Mouse (Mus musculus): Measurements from ENCODE around the gene Rps6kc1. TPM values are rescaled to one million over a fixed set of nuclear protein-coding genes. Genes with fewer than 3 reads are reported as not detected.

The Rps6kc1 gene
- polyA plus RNA-seq, 1 experiment: 21.3 TPM

GRCm38 (mm10) chr1:190826486-190827034, 85.0 kb downstream of the Rps6kc1 start:
- TF ChIP-seq EP300 (IDR thresholded peaks at IDR 0.05; ENCODE audit: insufficient read depth, low read depth, low read length) (no peak), POLR2A (IDR thresholded peaks at IDR 0.05; ENCODE audit: insufficient read depth, low read length) (no peak), CTCF (IDR thresholded peaks at IDR 0.05; ENCODE audit: low read depth, low read length) (no peak)
- Histone ChIP-seq H3K4me1 (ENCODE audit: control insufficient read depth, insufficient read depth, low read length) (no peaks in the 10 kb centered on the region), H3K9ac (ENCODE audit: low read depth, poor library complexity, severe bottlenecking) (no peak overlapping the region), H3K4me3 (ENCODE audit: low read depth, low read length) (no peak overlapping the region), H3K27me3 (ENCODE audit: control insufficient read depth, insufficient read depth, low read length, poor library complexity, severe bottlenecking) (no peaks in the 10 kb centered on the region), H3K9me3 (replicated peaks; ENCODE audit: control insufficient read depth, insufficient read depth, low read length, poor library complexity, severe bottlenecking) (no peaks in the 10 kb centered on the region), H3K36me3 (ENCODE audit: control insufficient read depth, insufficient read depth, low read length, poor library complexity, severe bottlenecking) (no peaks in the 10 kb centered on the region), H3K27ac (ENCODE audit: insufficient read depth, low read length) (no peak overlapping the region)

GRCm38 (mm10) chr1:190823745-190824144, 87.8 kb downstream of the Rps6kc1 start:
- no peak overlapping the region for H3K27ac ChIP-seq (ENCODE audit: insufficient read depth, low read length)
- no peak overlapping the region for H3K4me3 ChIP-seq (ENCODE audit: low read depth, low read length)
- H3K9me3 ChIP-seq (replicated peaks; ENCODE audit: control insufficient read depth, insufficient read depth, low read length, poor library complexity, severe bottlenecking): no peaks in the 10 kb centered on the region
- H3K36me3 ChIP-seq (ENCODE audit: control insufficient read depth, insufficient read depth, low read length, poor library complexity, severe bottlenecking): no peaks in the 10 kb centered on the region
- TF ChIP-seq EP300 (IDR thresholded peaks at IDR 0.05; ENCODE audit: insufficient read depth, low read depth, low read length) (no peak), CTCF (IDR thresholded peaks at IDR 0.05; ENCODE audit: low read depth, low read length) (no peak), POLR2A (IDR thresholded peaks at IDR 0.05; ENCODE audit: insufficient read depth, low read length) (no peak)
- H3K9ac ChIP-seq (ENCODE audit: low read depth, poor library complexity, severe bottlenecking): no peak overlapping the region
- H3K27me3 ChIP-seq (ENCODE audit: control insufficient read depth, insufficient read depth, low read length, poor library complexity, severe bottlenecking): no peaks in the 10 kb centered on the region
- H3K4me1 ChIP-seq (ENCODE audit: control insufficient read depth, insufficient read depth, low read length): no peaks in the 10 kb centered on the region

GRCm38 (mm10) chr1:190816141-190816540, 95.4 kb downstream of the Rps6kc1 start:
- TF ChIP-seq POLR2A (IDR thresholded peaks at IDR 0.05; ENCODE audit: insufficient read depth, low read length) (no peak), EP300 (IDR thresholded peaks at IDR 0.05; ENCODE audit: insufficient read depth, low read depth, low read length) (no peak), CTCF (IDR thresholded peaks at IDR 0.05; ENCODE audit: low read depth, low read length) (no peak)
- no peak overlapping the region for H3K9ac ChIP-seq (ENCODE audit: low read depth, poor library complexity, severe bottlenecking)

GRCm38 (mm10) chr1:190810408-190810807, 101.2 kb downstream of the Rps6kc1 start:
- Histone ChIP-seq H3K4me3 (ENCODE audit: low read depth, low read length) (no peak overlapping the region), H3K27me3 (ENCODE audit: control insufficient read depth, insufficient read depth, low read length, poor library complexity, severe bottlenecking) (no peaks in the 10 kb centered on the region), H3K27ac (ENCODE audit: insufficient read depth, low read length) (no peak overlapping the region), H3K9me3 (replicated peaks; ENCODE audit: control insufficient read depth, insufficient read depth, low read length, poor library complexity, severe bottlenecking) (no peaks in the 10 kb centered on the region), H3K4me1 (ENCODE audit: control insufficient read depth, insufficient read depth, low read length) (peaks cover 1% of the 10 kb centered on the region), H3K36me3 (ENCODE audit: control insufficient read depth, insufficient read depth, low read length, poor library complexity, severe bottlenecking) (no peaks in the 10 kb centered on the region), H3K9ac (ENCODE audit: low read depth, poor library complexity, severe bottlenecking) (no peak overlapping the region)
- no peak for TF ChIP-seq CTCF (IDR thresholded peaks at IDR 0.05; ENCODE audit: low read depth, low read length)
- TF ChIP-seq POLR2A (IDR thresholded peaks at IDR 0.05; ENCODE audit: insufficient read depth, low read length): no peak
- TF ChIP-seq EP300 (IDR thresholded peaks at IDR 0.05; ENCODE audit: insufficient read depth, low read depth, low read length): no peak

More at GRCm38 (mm10) chr1:190816141-190816540, 95.4 kb downstream of the Rps6kc1 start:
- no peak overlapping the region for H3K27ac ChIP-seq (ENCODE audit: insufficient read depth, low read length)
- no peak overlapping the region for H3K4me3 ChIP-seq (ENCODE audit: low read depth, low read length)
- no peaks in the 10 kb centered on the region for H3K9me3 ChIP-seq (replicated peaks; ENCODE audit: control insufficient read depth, insufficient read depth, low read length, poor library complexity, severe bottlenecking)
- H3K4me1 ChIP-seq (ENCODE audit: control insufficient read depth, insufficient read depth, low read length): no peaks in the 10 kb centered on the region
- no peaks in the 10 kb centered on the region for H3K27me3 ChIP-seq (ENCODE audit: control insufficient read depth, insufficient read depth, low read length, poor library complexity, severe bottlenecking)
- H3K36me3 ChIP-seq (ENCODE audit: control insufficient read depth, insufficient read depth, low read length, poor library complexity, severe bottlenecking): no peaks in the 10 kb centered on the region

- Histone ChIP-seq H3K9ac (ENCODE audit: low read depth, poor library complexity, severe bottlenecking) (no peak overlapping the region), H3K27ac (ENCODE audit: insufficient read depth, low read length) (no peak overlapping the region), H3K27me3 (ENCODE audit: control insufficient read depth, insufficient read depth, low read length, poor library complexity, severe bottlenecking) (no peaks in the 10 kb centered on the region), H3K4me1 (ENCODE audit: control insufficient read depth, insufficient read depth, low read length) (peaks cover 2% of the 10 kb centered on the region), H3K4me3 (ENCODE audit: low read depth, low read length) (no peak overlapping the region), H3K36me3 (ENCODE audit: control insufficient read depth, insufficient read depth, low read length, poor library complexity, severe bottlenecking) (no peaks in the 10 kb centered on the region), H3K9me3 (replicated peaks; ENCODE audit: control insufficient read depth, insufficient read depth, low read length, poor library complexity, severe bottlenecking) (no peaks in the 10 kb centered on the region)
- no peak for TF ChIP-seq CTCF (IDR thresholded peaks at IDR 0.05; ENCODE audit: low read depth, low read length)
These were observed 102.8 kb downstream of the Rps6kc1 start for GRCm38 (mm10) chr1:190808766-190809221.

GRCm38 (mm10) chr1:190806817-190807216, 104.8 kb downstream of the Rps6kc1 start:
- H3K9ac ChIP-seq (ENCODE audit: low read depth, poor library complexity, severe bottlenecking): no peak overlapping the region
- no peak overlapping the region for H3K27ac ChIP-seq (ENCODE audit: insufficient read depth, low read length)
- H3K36me3 ChIP-seq (ENCODE audit: control insufficient read depth, insufficient read depth, low read length, poor library complexity, severe bottlenecking): no peaks in the 10 kb centered on the region
- no peaks in the 10 kb centered on the region for H3K27me3 ChIP-seq (ENCODE audit: control insufficient read depth, insufficient read depth, low read length, poor library complexity, severe bottlenecking)
- no peaks in the 10 kb centered on the region for H3K9me3 ChIP-seq (replicated peaks; ENCODE audit: control insufficient read depth, insufficient read depth, low read length, poor library complexity, severe bottlenecking)
- H3K4me3 ChIP-seq (ENCODE audit: low read depth, low read length): no peak overlapping the region
- peaks cover 2% of the 10 kb centered on the region for H3K4me1 ChIP-seq (ENCODE audit: control insufficient read depth, insufficient read depth, low read length)
- TF ChIP-seq POLR2A (IDR thresholded peaks at IDR 0.05; ENCODE audit: insufficient read depth, low read length) (no peak), CTCF (IDR thresholded peaks at IDR 0.05; ENCODE audit: low read depth, low read length) (no peak), EP300 (IDR thresholded peaks at IDR 0.05; ENCODE audit: insufficient read depth, low read depth, low read length) (no peak)
